Mouse (Mus musculus) kidney, postnatal 36 days (tissue): ENCODE results near the gene Cutc.

Source experiments
- DNase-seq, 2 experiments: peaks; one replicate each; pipeline ENCODE4 v3.0.0; 2021 to 2022; ENCODE audit warnings: mixed read lengths in 2 of 2

Gene Cutc

GRCm38 (mm10) chr19:43801427-43802051, 48.7 kb downstream of the Cutc start:
- no peak for DNase-seq

DNA sequence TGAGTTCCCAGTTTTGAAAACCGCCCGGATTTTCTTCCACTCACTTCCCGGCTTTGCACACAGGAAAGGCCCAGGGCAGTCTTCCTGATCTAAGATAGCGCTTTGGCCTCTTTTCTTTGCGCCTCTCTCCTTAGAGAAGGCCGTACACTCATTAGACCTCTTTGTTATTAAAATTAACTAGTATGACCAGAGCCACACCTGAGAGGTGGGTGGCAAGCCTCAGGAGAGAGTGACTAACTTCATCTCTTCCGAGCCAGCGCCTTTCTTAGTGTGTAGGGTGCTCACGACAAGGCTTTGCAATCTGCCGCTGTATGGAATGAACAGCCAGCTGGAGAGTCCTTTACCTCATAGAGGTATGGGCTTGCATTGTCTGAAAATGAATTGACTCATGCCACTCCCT, 51.1 kb downstream of the Cutc start:
- no peak for DNase-seq

DNA sequence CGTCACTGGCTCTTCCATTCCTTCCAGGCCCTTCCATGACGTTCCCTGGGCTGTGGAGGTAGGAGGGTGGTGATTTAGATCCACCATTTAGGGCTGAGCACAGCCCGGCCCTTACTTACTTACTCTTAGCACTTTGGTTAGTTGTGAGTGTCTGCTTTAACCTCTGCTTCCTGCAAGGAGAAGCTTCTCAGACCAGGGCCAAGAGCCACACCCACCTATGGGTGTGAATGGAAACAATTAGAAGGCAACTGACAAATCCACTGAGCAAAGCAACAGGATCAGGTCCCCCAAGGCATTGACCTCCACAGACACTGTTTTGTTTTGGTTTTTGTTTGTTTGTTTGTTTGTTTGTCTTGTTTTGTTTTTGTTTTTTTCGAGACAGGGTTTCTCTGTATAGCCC, 56.5 kb downstream of the Cutc start:
- no peak for DNase-seq

DNA sequence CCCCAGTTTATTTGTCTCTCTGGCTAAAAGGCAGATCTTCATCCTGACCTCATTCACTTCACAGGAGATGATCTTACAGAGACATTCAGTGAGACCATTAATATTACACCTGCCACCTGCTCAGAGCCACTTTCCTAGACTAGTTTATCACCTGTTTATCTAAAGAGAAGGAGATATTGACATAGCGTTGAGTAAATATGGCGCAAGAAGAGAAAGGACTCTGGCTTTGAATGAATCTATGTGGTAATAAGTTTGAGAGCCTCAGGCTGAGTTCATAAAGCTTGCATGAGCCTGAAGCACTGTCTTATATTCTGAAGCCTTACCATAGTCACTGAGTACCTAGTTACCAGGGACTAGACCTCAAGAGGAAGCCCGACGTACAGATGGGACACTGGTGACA, 58.6 kb downstream of the Cutc start:
- DNase-seq: no peak

DNA sequence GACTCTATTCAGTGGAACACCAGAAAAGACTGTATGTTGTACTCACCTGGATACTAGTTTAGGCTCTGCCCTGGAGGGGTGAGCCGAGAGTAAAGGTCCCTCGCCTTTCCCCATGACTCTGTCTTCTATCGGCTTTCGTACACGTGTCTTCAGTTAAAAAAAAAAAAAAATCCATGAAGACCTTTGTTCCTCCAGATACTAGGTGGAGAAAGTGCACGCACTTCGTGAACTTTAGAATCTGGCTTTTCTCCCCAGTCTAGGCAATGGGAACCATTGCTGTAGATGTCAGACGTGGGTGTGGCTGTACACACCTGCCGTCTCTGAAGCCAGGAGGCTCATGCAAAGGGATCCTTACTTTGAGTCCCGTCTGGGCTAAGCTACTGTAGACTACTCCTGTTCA, 60.5 kb downstream of the Cutc start:
- DNase-seq: peak; percentile 31 to 50

- DNase-seq: no peak
Observed at GRCm38 (mm10) chr19:43815661-43816414, 63.0 kb downstream of the Cutc start.
